Mouse (Mus musculus) leukemia stem cell, adult 10-12 weeks (primary cell): ENCODE measurements around the gene Vmn1r120. TPM values are rescaled to one million over a fixed set of nuclear protein-coding genes. Genes with fewer than 3 reads are reported as not detected.

Experiments used
- polyA plus RNA-seq: library from polyadenylated mRNA; stranded (reverse); fragments of >175 nt; gene quantifications from 2 replicates; pipeline ENCODE4 v1.2.3, GENCODE M21; 2012; ENCODE audit warnings: low replicate concordance

The Vmn1r120 gene
- not detected in 2 replicates for polyA plus RNA-seq

GRCm38 (mm10) chr7:21053684-21054083, at the start of gene Vmn1r120:
Gene Vmn1r120 (minus strand): TSS chr7:21053784.

GRCm38 (mm10) chr7:21098413-21098812, 44.8 kb upstream of the Vmn1r120 start, which contains the start of gene Vmn1r121:
Gene Vmn1r121 (minus strand): TSS chr7:21098513.

GRCm38 (mm10) chr7:21012355-21012754, 41.2 kb downstream of the Vmn1r120 start, which contains the start of gene Vmn1r119:
Gene Vmn1r119 (minus strand): TSS chr7:21012455.

Other genes starting within 250 kb of the Vmn1r120 start
- gene Vmn1r114, start 241.6 kb downstream of the Vmn1r120 start, polyA plus RNA-seq: not detected in 2 replicates
- gene Vmn1r115, start 208.8 kb downstream of the Vmn1r120 start, polyA plus RNA-seq: not detected in 2 replicates
- gene Vmn1r116, start 181.5 kb downstream of the Vmn1r120 start, polyA plus RNA-seq: not detected in 2 replicates
- not detected in 2 replicates for gene Vmn1r117, start 169.7 kb downstream of the Vmn1r120 start, polyA plus RNA-seq
- not detected in 2 replicates for gene Vmn1r118, start 141.4 kb downstream of the Vmn1r120 start, polyA plus RNA-seq
- gene Vmn1r119, start 41.3 kb downstream of the Vmn1r120 start, polyA plus RNA-seq: not detected in 2 replicates
- not detected in 2 replicates for gene Vmn1r121, start 44.7 kb upstream of the Vmn1r120 start, polyA plus RNA-seq
- gene Vmn1r122, start 80.3 kb upstream of the Vmn1r120 start, polyA plus RNA-seq: not detected in 2 replicates
- gene Vmn1r123, start 108.4 kb upstream of the Vmn1r120 start, polyA plus RNA-seq: not detected in 2 replicates
- not detected in 2 replicates for gene Gm5157, start 136.6 kb upstream of the Vmn1r120 start, polyA plus RNA-seq
- not detected in 2 replicates for gene Vmn1r124, start 206.8 kb upstream of the Vmn1r120 start, polyA plus RNA-seq
- gene Vmn1r125, start 218.4 kb upstream of the Vmn1r120 start, polyA plus RNA-seq: not detected in 2 replicates
- not detected in 2 replicates for gene Vmn1r126, start 247.7 kb upstream of the Vmn1r120 start, polyA plus RNA-seq